Mouse (Mus musculus) G1E (cell line): Measurements from ENCODE around the gene Sbf2. TPM values are rescaled to one million over a fixed set of nuclear protein-coding genes. Genes with fewer than 3 reads are reported as not detected.

Experiments used
- ATAC-seq: 2 replicates; pipeline ENCODE4 v1.8.0; 2016; ENCODE audit warnings: mild to moderate bottlenecking; ENCODE audit not compliant: insufficient number of reproducible peaks, poor library complexity, low FRiP score, severe bottlenecking; ENCODE audit errors: extremely low read depth
- DNase-seq: peaks from one replicate; pipeline ENCODE4 v3.0.0; 2012; ENCODE audit warnings: low spot score
- H3K27me3 ChIP-seq: 2 replicates; pipeline ENCODE4 v1.6.1; 2012; ENCODE audit warnings: mild to moderate bottlenecking, low read length, inconsistent platforms; ENCODE audit not compliant: insufficient read depth
- H3K36me3 ChIP-seq: replicated peaks from 2 replicates; pipeline ENCODE3; 2012; ENCODE audit warnings: mild to moderate bottlenecking, inconsistent platforms
- H3K4me1 ChIP-seq: 2 replicates; pipeline ENCODE4 v1.6.1; 2012; ENCODE audit warnings: low read depth, low read length, inconsistent platforms, mixed read lengths; ENCODE audit not compliant: insufficient read depth
- H3K4me3 ChIP-seq: 2 replicates; pipeline ENCODE4 v1.5.1; 2012; ENCODE audit warnings: low read depth, mild to moderate bottlenecking, inconsistent platforms, low read length, moderate library complexity, mixed read lengths
- H3K9me3 ChIP-seq: replicated peaks from 2 replicates; pipeline ENCODE4 v1.6.1; 2012; ENCODE audit warnings: inconsistent platforms
- CTCF ChIP-seq: IDR thresholded peaks from 2 replicates; pipeline ENCODE4 v1.5.1; 2012; ENCODE audit warnings: low read depth, low read length, inconsistent platforms, mixed read lengths
- GATA1 ChIP-seq: IDR thresholded peaks from 2 replicates; pipeline ENCODE4 v1.6.1; 2012; ENCODE audit warnings: borderline replicate concordance, low read length, inconsistent platforms, mixed read lengths
- GATA2 ChIP-seq: IDR thresholded peaks from 2 replicates; pipeline ENCODE4 v1.6.1; 2012; ENCODE audit warnings: low read depth, low read length, inconsistent platforms, borderline replicate concordance
- POLR2AphosphoS5 ChIP-seq: IDR thresholded peaks from 2 replicates; pipeline ENCODE4 v1.6.1; 2012; ENCODE audit warnings: low read depth, low read length, inconsistent platforms; ENCODE audit not compliant: insufficient replicate concordance
- TAL1 ChIP-seq: conservative IDR thresholded peaks from 2 replicates; pipeline ENCODE4 v1.6.1; 2012; ENCODE audit warnings: low read depth, low read length, inconsistent platforms, mixed read lengths
- polyA plus RNA-seq: library from polyadenylated mRNA; stranded (reverse); fragments of >175 nt; gene quantifications from 2 replicates; pipeline ENCODE4 v1.2.3, GENCODE M21; 2012
- total RNA-seq, 2 experiments: library from RNA; stranded (forward) in 1 of 2; stranded (reverse) in 1 of 2; fragments of 200-1000 nt in 1 of 2; fragments of >200 nt in 1 of 2; fragmentation: Nextera tagmentation in 1 of 2; gene quantifications; 2 replicates each; pipeline ENCODE4 v1.2.3; 2014 to 2017

Sbf2 gene
- total and polyA plus RNA-seq, 3 experiments = 0.49 TPM; not detected in 2

- Histone ChIP-seq H3K27me3 (no peaks in the 10 kb centered on the region), H3K36me3 (no peaks in the 10 kb centered on the region), H3K4me3 (no peak overlapping the region), H3K9me3 (no peaks in the 10 kb centered on the region), H3K4me1 (no peaks in the 10 kb centered on the region)
- ATAC-seq (no peak), DNase-seq (no peak)
- TF ChIP-seq GATA1 = no peak
- TF ChIP-seq CTCF = no peak
- TF ChIP-seq TAL1 = no peak
- TF ChIP-seq GATA2 = no peak
- TF ChIP-seq POLR2AphosphoS5 = no peak
Observed at GRCm38 (mm10) chr7:110516241-110517220, 98.2 kb downstream of the Sbf2 start.

GRCm38 (mm10) chr7:110514131-110514530 lies 100.6 kb downstream of the Sbf2 start:
- Histone ChIP-seq H3K4me1 (no peaks in the 10 kb centered on the region), H3K27me3 (no peaks in the 10 kb centered on the region), H3K36me3 (no peaks in the 10 kb centered on the region), H3K9me3 (no peaks in the 10 kb centered on the region), H3K4me3 (no peak overlapping the region)
- DNase-seq (no peak), ATAC-seq (no peak)
- TF ChIP-seq GATA2 (no peak), POLR2AphosphoS5 (no peak), CTCF (no peak)

GRCm38 (mm10) chr7:110498653-110499052 lies 116.1 kb downstream of the Sbf2 start:
- TF ChIP-seq POLR2AphosphoS5 (no peak), TAL1 (no peak), GATA1 (no peak), GATA2 (no peak), CTCF (no peak)
- H3K4me1 ChIP-seq = no peaks in the 10 kb centered on the region
- ATAC-seq = no peak
- H3K4me3 ChIP-seq = no peak overlapping the region
- H3K27me3 ChIP-seq = no peaks in the 10 kb centered on the region
- no peak for DNase-seq
- H3K9me3 ChIP-seq = no peaks in the 10 kb centered on the region
- H3K36me3 ChIP-seq = no peaks in the 10 kb centered on the region

DNA sequence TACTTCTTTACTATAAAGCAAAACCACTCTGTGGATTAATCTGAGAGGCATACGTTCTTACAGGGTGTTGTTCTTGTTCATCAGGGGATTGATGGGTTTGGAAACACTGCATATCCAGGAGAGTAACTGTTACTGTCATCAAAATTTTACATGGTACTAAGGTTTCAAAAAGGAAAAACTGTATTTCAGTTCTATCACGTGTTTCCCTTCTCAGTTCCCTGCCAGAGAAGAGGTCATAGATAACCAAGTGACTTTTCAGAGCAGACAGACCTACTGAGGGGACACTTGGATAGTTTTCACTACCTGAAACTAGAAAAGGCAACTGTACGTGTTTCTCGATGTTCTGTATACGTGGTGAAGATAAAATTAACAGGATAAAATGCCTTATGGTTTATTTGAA lies 123.7 kb downstream of the Sbf2 start:
- no peak for DNase-seq
- H3K36me3 ChIP-seq = no peaks in the 10 kb centered on the region
- no peaks in the 10 kb centered on the region for H3K9me3 ChIP-seq
- no peak overlapping the region for H3K4me3 ChIP-seq
- no peaks in the 10 kb centered on the region for H3K4me1 ChIP-seq
- no peaks in the 10 kb centered on the region for H3K27me3 ChIP-seq
- ATAC-seq = no peak
- TF ChIP-seq GATA2 (no peak), POLR2AphosphoS5 (no peak), GATA1 (no peak), CTCF (no peak), TAL1 (no peak)

- Histone ChIP-seq H3K27me3 (no peaks in the 10 kb centered on the region), H3K36me3 (no peaks in the 10 kb centered on the region), H3K4me1 (no peaks in the 10 kb centered on the region), H3K4me3 (no peak overlapping the region), H3K9me3 (no peaks in the 10 kb centered on the region)
- ATAC-seq (no peak), DNase-seq (no peak)
- TF ChIP-seq POLR2AphosphoS5 (no peak), TAL1 (no peak)
Observed at GRCm38 (mm10) chr7:110485051-110485450, 129.7 kb downstream of the Sbf2 start.

GRCm38 (mm10) chr7:110470987-110471386 lies 143.7 kb downstream of the Sbf2 start:
- ATAC-seq (no peak), DNase-seq (no peak)
- Histone ChIP-seq H3K27me3 (no peaks in the 10 kb centered on the region; the same call in 1 of the 2 replicates), H3K36me3 (no peaks in the 10 kb centered on the region), H3K4me1 (no peaks in the 10 kb centered on the region), H3K9me3 (no peaks in the 10 kb centered on the region), H3K4me3 (no peak overlapping the region)
- TF ChIP-seq CTCF (no peak), GATA1 (no peak), TAL1 (no peak), GATA2 (no peak), POLR2AphosphoS5 (no peak)
